Mouse (Mus musculus) bone marrow macrophage, adult 2 months (primary cell): ENCODE data around the gene Dab1.

Experiments
- CTCF ChIP-seq: IDR thresholded peaks from 2 replicates; pipeline ENCODE4 v1.5.1; 2012; ENCODE audit warnings: low read depth, mild to moderate bottlenecking, low read length, moderate library complexity
- POLR2A ChIP-seq: IDR thresholded peaks from 2 replicates; pipeline ENCODE4 v1.6.1; 2012; ENCODE audit warnings: mild to moderate bottlenecking, low read depth, low read length, borderline replicate concordance

- no peak for TF ChIP-seq POLR2A
- no peak for TF ChIP-seq CTCF
Measured at GRCm38 (mm10) chr4:103793589-103794312, 174.6 kb downstream of the Dab1 start.
